Mouse (Mus musculus) liver, adult 2 months (tissue): ENCODE measurements at regions not wholly inside any gene's neighbourhood (a gene's known extent, or its start where the extent isn't known, plus 50 kb on each side); places are given as distances from the start of the nearest gene placed in this dataset.

Experiments
- DNase-seq: peaks from one replicate; pipeline ENCODE4 v3.0.0-alpha.2; 2011; ENCODE audit warnings: low read depth, low spot score; ENCODE audit errors: extremely low read depth
- H3K27ac ChIP-seq: fragments of 200-500 bp; replicated peaks from 2 replicates; pipeline ENCODE4 v1.5.1; 2012; ENCODE audit warnings: low read depth, mild to moderate bottlenecking, control low read depth, inconsistent platforms, low read length; ENCODE audit not compliant: insufficient read depth
- H3K27me3 ChIP-seq: fragments of 200-500 bp; 2 replicates; pipeline ENCODE4 v1.6.1; 2012; ENCODE audit warnings: mild to moderate bottlenecking, moderate library complexity, low read length, inconsistent platforms; ENCODE audit not compliant: control insufficient read depth, insufficient read depth
- H3K36me3 ChIP-seq: fragments of 200-500 bp; 2 replicates; pipeline ENCODE4 v1.6.1; 2012; ENCODE audit warnings: low read length, inconsistent platforms; ENCODE audit not compliant: control insufficient read depth, insufficient read depth
- H3K4me1 ChIP-seq: fragments of 200-500 bp; 2 replicates; pipeline ENCODE4 v1.6.1; 2011; ENCODE audit warnings: low read length; ENCODE audit not compliant: control insufficient read depth, insufficient read depth
- H3K4me3 ChIP-seq: fragments of 200-500 bp; 2 replicates; pipeline ENCODE4 v1.5.1; 2011; ENCODE audit warnings: low read depth, mild to moderate bottlenecking, control low read depth, low read length, moderate library complexity; ENCODE audit not compliant: insufficient read depth
- H3K79me2 ChIP-seq: fragments of 200-500 bp; 2 replicates; pipeline ENCODE4 v1.6.1; 2012; ENCODE audit warnings: inconsistent platforms, mild to moderate bottlenecking, low read length, moderate library complexity; ENCODE audit not compliant: control insufficient read depth, insufficient read depth
- H3K9ac ChIP-seq: fragments of 200-500 bp; 2 replicates; pipeline ENCODE4 v1.6.1; 2012; ENCODE audit warnings: low read depth, mild to moderate bottlenecking, control low read depth, inconsistent platforms, low read length
- CTCF ChIP-seq: fragments of 200-500 bp; IDR thresholded peaks from 2 replicates; pipeline ENCODE4 v1.5.1; 2011; ENCODE audit warnings: low read depth, low read length, control low read depth
- POLR2A ChIP-seq: fragments of 200-500 bp; IDR thresholded peaks from 2 replicates; pipeline ENCODE4 v1.6.1; 2011; ENCODE audit warnings: low read length, control low read depth; ENCODE audit not compliant: insufficient read depth; ENCODE audit errors: extremely low read depth
- WGBS: fragments of 180-500 bp; shearing (Covaris S2); methylation state at CpG from one replicate; pipeline ENCODE4 v1.1.7; 2018; 5-methylcytosine and 5-hydroxymethylcytosine counted together

GRCm38 (mm10) chr9:73173589-73174247 is 60.5 kb downstream of the Rsl24d1 start:
- TF ChIP-seq CTCF (no peak), POLR2A (no peak)
- Histone ChIP-seq H3K27ac (no peak overlapping the region), H3K4me1 (no peaks in the 10 kb centered on the region), H3K4me3 (no peak overlapping the region), H3K9ac (no peak overlapping the region), H3K36me3 (no peaks in the 10 kb centered on the region), H3K27me3 (no peaks in the 10 kb centered on the region), H3K79me2 (no peaks in the 10 kb centered on the region)
- WGBS = 82% methylated on average over 7 of the region's 7 CpGs
- no peak for DNase-seq

- no peaks in the 10 kb centered on the region for H3K27me3 ChIP-seq
- no peak for DNase-seq
- H3K4me3 ChIP-seq = no peak overlapping the region
- H3K4me1 ChIP-seq = no peaks in the 10 kb centered on the region
- H3K27ac ChIP-seq = no peak overlapping the region
- no peaks in the 10 kb centered on the region for H3K79me2 ChIP-seq
- no peaks in the 10 kb centered on the region for H3K36me3 ChIP-seq
- TF ChIP-seq POLR2A (no peak), CTCF (no peak)
- no peak overlapping the region for H3K9ac ChIP-seq
These were observed 63.4 kb downstream of the Rsl24d1 start for GRCm38 (mm10) chr9:73176645-73177044.

- 91% methylated on average over 5 of the region's 5 CpGs for WGBS
- no peak for DNase-seq
- Histone ChIP-seq H3K79me2 (no peaks in the 10 kb centered on the region), H3K9ac (no peak overlapping the region), H3K27ac (no peak overlapping the region), H3K27me3 (no peaks in the 10 kb centered on the region), H3K4me3 (no peak overlapping the region), H3K4me1 (no peaks in the 10 kb centered on the region), H3K36me3 (no peaks in the 10 kb centered on the region)
- TF ChIP-seq CTCF (no peak), POLR2A (no peak)
These were observed 70.1 kb downstream of the Rsl24d1 start for GRCm38 (mm10) chr9:73183356-73183755.

GRCm38 (mm10) chr9:73184908-73185307 is 71.7 kb downstream of the Rsl24d1 start:
- no peaks in the 10 kb centered on the region for H3K36me3 ChIP-seq
- no peak for DNase-seq
- no peak overlapping the region for H3K4me3 ChIP-seq
- H3K27me3 ChIP-seq = no peaks in the 10 kb centered on the region
- H3K27ac ChIP-seq = no peak overlapping the region
- WGBS = 38% methylated on average over 3 of the region's 3 CpGs
- no peaks in the 10 kb centered on the region for H3K4me1 ChIP-seq
- H3K9ac ChIP-seq = no peak overlapping the region
- peak; percentile 47 for TF ChIP-seq CTCF
- no peak for TF ChIP-seq POLR2A
- H3K79me2 ChIP-seq = no peaks in the 10 kb centered on the region

- H3K27ac ChIP-seq = no peak overlapping the region
- WGBS = 23% methylated on average over 11 of the region's 11 CpGs
- H3K27me3 ChIP-seq = no peaks in the 10 kb centered on the region
- H3K9ac ChIP-seq = no peak overlapping the region
- no peak overlapping the region for H3K4me3 ChIP-seq
- DNase-seq = no peak
- H3K36me3 ChIP-seq = no peaks in the 10 kb centered on the region
- H3K4me1 ChIP-seq = no peaks in the 10 kb centered on the region
- H3K79me2 ChIP-seq = no peaks in the 10 kb centered on the region
- no peak for TF ChIP-seq POLR2A
- TF ChIP-seq CTCF = no peak
These were observed 79.1 kb downstream of the Rsl24d1 start for GRCm38 (mm10) chr9:73192271-73192785.

- no peak overlapping the region for H3K9ac ChIP-seq
- no peaks in the 10 kb centered on the region for H3K36me3 ChIP-seq
- no peak for TF ChIP-seq POLR2A
- no peak for TF ChIP-seq CTCF
- DNase-seq = no peak
- H3K4me3 ChIP-seq = no peak overlapping the region
- H3K27ac ChIP-seq = no peak overlapping the region
- H3K27me3 ChIP-seq = no peaks in the 10 kb centered on the region
- no peaks in the 10 kb centered on the region for H3K4me1 ChIP-seq
- no peaks in the 10 kb centered on the region for H3K79me2 ChIP-seq
- WGBS = 84% methylated on average over 10 of the region's 10 CpGs
These were observed 85.2 kb downstream of the Rsl24d1 start for GRCm38 (mm10) chr9:73198261-73199085.
